Mouse (Mus musculus) heart, postnatal 0 days (tissue): ENCODE measurements at regions not wholly inside any gene's neighbourhood (a gene's known extent, or its start where the extent isn't known, plus 50 kb on each side); places are given as distances from the start of the nearest gene placed in this dataset.
"Not testable (repeated sequence)": the region's sequence is repeated elsewhere in the genome, so short reads cannot be mapped to it uniquely, and the experiment has no call there.

Experiments used
- ATAC-seq: fragments of 200-750 bp; cut with Nextera tagmentation; 2 replicates; pipeline ENCODE4 v1.8.0; 2017; ENCODE audit warnings: low read depth, moderate number of reproducible peaks, moderate library complexity; ENCODE audit not compliant: insufficient read depth
- DNase-seq: peaks from one replicate; pipeline ENCODE4 v3.0.0-alpha.2; 2016; ENCODE audit warnings: low spot score
- H3K27ac ChIP-seq: fragments of 300-500 bp; sonication (generic); 2 replicates; pipeline ENCODE4 v1.5.1; 2014; ENCODE audit warnings: low read depth, mild to moderate bottlenecking
- H3K27me3 ChIP-seq: fragments of 300-500 bp; sonication (generic); 2 replicates; pipeline ENCODE4 v1.6.1; 2014; ENCODE audit warnings: low read length, mixed read lengths; ENCODE audit not compliant: control insufficient read depth, insufficient read depth
- H3K36me3 ChIP-seq: fragments of 300-500 bp; sonication (generic); replicated peaks from 2 replicates; pipeline ENCODE4 v1.6.1; 2014; ENCODE audit warnings: low read length, mixed read lengths; ENCODE audit not compliant: control insufficient read depth, insufficient read depth
- H3K4me1 ChIP-seq: fragments of 300-500 bp; sonication (generic); 2 replicates; pipeline ENCODE4 v1.6.1; 2014; ENCODE audit warnings: antibody characterized with exemption; ENCODE audit not compliant: control insufficient read depth, insufficient read depth
- H3K4me2 ChIP-seq: fragments of 300-500 bp; sonication (generic); 2 replicates; pipeline ENCODE4 v1.6.1; 2014; ENCODE audit warnings: low read depth, mild to moderate bottlenecking, low read length, moderate library complexity
- H3K4me3 ChIP-seq: fragments of 300-500 bp; sonication (generic); 2 replicates; pipeline ENCODE4 v1.5.1; 2014; ENCODE audit warnings: low read depth, low read length
- H3K9ac ChIP-seq: fragments of 300-500 bp; sonication (generic); replicated peaks from 2 replicates; pipeline ENCODE4 v1.6.1; 2014; ENCODE audit warnings: low read depth, low read length, mixed read lengths
- H3K9me3 ChIP-seq: fragments of 300-500 bp; sonication (generic); replicated peaks from 2 replicates; pipeline ENCODE4 v1.6.1; 2016; ENCODE audit warnings: low read length; ENCODE audit not compliant: control insufficient read depth
- CTCF ChIP-seq: IDR thresholded peaks from 2 replicates; pipeline ENCODE4 v1.5.1; 2016; ENCODE audit warnings: antibody characterized with exemption, control low read depth, low read depth
- EP300 ChIP-seq: IDR thresholded peaks from 2 replicates; pipeline ENCODE4 v1.6.1; 2016; ENCODE audit warnings: antibody characterized with exemption, low read depth
- WGBS: fragments of 180-500 bp; shearing (Covaris S2); extraction: QIAGEN DNeasy Blood & Tissue Kit; methylation state at CpG from one replicate; pipeline ENCODE4 v1.1.7; 2014; 5-methylcytosine and 5-hydroxymethylcytosine counted together

- H3K27me3 ChIP-seq, H3K9ac ChIP-seq, H3K9me3 ChIP-seq, H3K4me2 ChIP-seq, H3K36me3 ChIP-seq, H3K27ac ChIP-seq, DNase-seq, H3K4me3 ChIP-seq, H3K4me1 ChIP-seq, ATAC-seq: not testable (repeated sequence)
- 87% methylated on average over 9 of the region's 14 CpGs for WGBS
Measured at GRCm38 (mm10) chr11:41090391-41090900, 335.3 kb upstream of the Ccng1 start.

GRCm38 (mm10) chr11:41063570-41063969 lies 308.5 kb upstream of the Ccng1 start:
- H3K4me3 ChIP-seq: no peak overlapping the region
- TF ChIP-seq EP300 (no peak), CTCF (no peak)
- H3K9ac ChIP-seq: no peak overlapping the region
- H3K36me3 ChIP-seq: no peaks in the 10 kb centered on the region
- no peaks in the 10 kb centered on the region for H3K27me3 ChIP-seq
- DNase-seq: no peak
- WGBS: 47% methylated on average over 3 of the region's 3 CpGs
- no peaks in the 10 kb centered on the region for H3K9me3 ChIP-seq
- no peak overlapping the region for H3K4me2 ChIP-seq
- no peaks in the 10 kb centered on the region for H3K4me1 ChIP-seq
- no peak for ATAC-seq
- H3K27ac ChIP-seq: no peak overlapping the region

- DNase-seq (no peak), ATAC-seq (no peak)
- Histone ChIP-seq H3K9me3 (no peaks in the 10 kb centered on the region), H3K4me1 (no peaks in the 10 kb centered on the region), H3K4me3 (no peak overlapping the region), H3K4me2 (no peak overlapping the region), H3K27ac (no peak overlapping the region), H3K9ac (no peak overlapping the region), H3K36me3 (no peaks in the 10 kb centered on the region), H3K27me3 (no peaks in the 10 kb centered on the region)
- 62% methylated on average over 3 of the region's 3 CpGs for WGBS
- TF ChIP-seq CTCF (no peak), EP300 (no peak)
Measured at GRCm38 (mm10) chr11:41057796-41058195, 302.7 kb upstream of the Ccng1 start.

- 54% methylated on average over 2 of the region's 2 CpGs for WGBS
- Histone ChIP-seq H3K4me1 (no peaks in the 10 kb centered on the region), H3K36me3 (no peaks in the 10 kb centered on the region), H3K9me3 (no peaks in the 10 kb centered on the region), H3K27ac (no peak overlapping the region), H3K9ac (no peak overlapping the region), H3K27me3 (no peaks in the 10 kb centered on the region), H3K4me2 (no peak overlapping the region), H3K4me3 (no peak overlapping the region)
- DNase-seq: no peak
- no peak for TF ChIP-seq EP300
- TF ChIP-seq CTCF: no peak
- ATAC-seq: no peak
Measured at GRCm38 (mm10) chr11:41030018-41030417, 274.9 kb upstream of the Ccng1 start.

GRCm38 (mm10) chr11:41010096-41010495 lies 255.0 kb upstream of the Ccng1 start:
- H3K27me3 ChIP-seq: no peaks in the 10 kb centered on the region
- 44% methylated on average over 3 of the region's 3 CpGs for WGBS
- no peak overlapping the region for H3K27ac ChIP-seq
- 0 out of 2 replicates have a peak, but pooled peaks cover 3% of the 10 kb centered on the region for H3K9me3 ChIP-seq
- no peaks in the 10 kb centered on the region for H3K36me3 ChIP-seq
- DNase-seq (no peak), ATAC-seq (no peak)
- H3K4me3 ChIP-seq: no peak overlapping the region
- TF ChIP-seq CTCF (no peak), EP300 (no peak)
- H3K9ac ChIP-seq: no peak overlapping the region
- no peak overlapping the region for H3K4me2 ChIP-seq
- no peaks in the 10 kb centered on the region for H3K4me1 ChIP-seq

GRCm38 (mm10) chr11:40972806-40973205 lies 217.7 kb upstream of the Ccng1 start:
- Histone ChIP-seq H3K27ac (no peak overlapping the region), H3K9me3 (no peaks in the 10 kb centered on the region), H3K4me2 (no peak overlapping the region), H3K27me3 (no peaks in the 10 kb centered on the region), H3K4me1 (no peaks in the 10 kb centered on the region), H3K9ac (no peak overlapping the region), H3K36me3 (no peaks in the 10 kb centered on the region), H3K4me3 (no peak overlapping the region)
- no peak for DNase-seq
- no peak for ATAC-seq
- WGBS: 79% methylated on average over 2 of the region's 2 CpGs
- no peak for TF ChIP-seq CTCF
- TF ChIP-seq EP300: no peak
